Mouse (Mus musculus) kidney, postnatal 0 days (tissue): Measurements from ENCODE around the gene A630023A22Rik. TPM values are rescaled to one million over a fixed set of nuclear protein-coding genes. Genes with fewer than 3 reads are reported as not detected.

Experiments
- ATAC-seq: fragments of 200-750 bp; cut with Nextera tagmentation; replicated peaks from 2 replicates; pipeline ENCODE4 v1.8.0; 2017; ENCODE audit warnings: low read depth, moderate number of reproducible peaks, moderate TSS enrichment, moderate library complexity; ENCODE audit not compliant: low FRiP score
- DNase-seq: peaks from one replicate; pipeline ENCODE4 v3.0.0-alpha.2; 2016; ENCODE audit warnings: low spot score
- H3K27ac ChIP-seq: fragments of 300-500 bp; sonication (generic); 2 replicates; pipeline ENCODE4 v1.5.1; 2014; ENCODE audit warnings: mild to moderate bottlenecking
- H3K27me3 ChIP-seq: fragments of 300-500 bp; sonication (generic); 2 replicates; pipeline ENCODE4 v1.6.1; 2014; ENCODE audit warnings: low read length, mixed read lengths; ENCODE audit not compliant: insufficient read depth
- H3K36me3 ChIP-seq: fragments of 300-500 bp; sonication (generic); 2 replicates; pipeline ENCODE4 v1.6.1; 2014; ENCODE audit warnings: low read length, mixed read lengths; ENCODE audit not compliant: insufficient read depth
- H3K4me1 ChIP-seq: fragments of 300-500 bp; sonication (generic); replicated peaks from 2 replicates; pipeline ENCODE4 v1.6.1; 2014; ENCODE audit warnings: antibody characterized with exemption, low read length, mixed read lengths; ENCODE audit not compliant: insufficient read depth
- H3K4me2 ChIP-seq: fragments of 300-500 bp; sonication (generic); 2 replicates; pipeline ENCODE4 v1.6.1; 2014; ENCODE audit warnings: mild to moderate bottlenecking, low read length, moderate library complexity, mixed read lengths
- H3K4me3 ChIP-seq: fragments of 300-500 bp; sonication (generic); replicated peaks from 2 replicates; pipeline ENCODE4 v1.5.1; 2014; ENCODE audit warnings: low read depth, low read length
- H3K9ac ChIP-seq: fragments of 300-500 bp; sonication (generic); 2 replicates; pipeline ENCODE4 v1.6.1; 2014; ENCODE audit warnings: low read depth, low read length
- H3K9me3 ChIP-seq: fragments of 300-500 bp; sonication (generic); replicated peaks from 2 replicates; pipeline ENCODE4 v1.6.1; 2016; ENCODE audit warnings: low read length, inconsistent platforms, mixed read lengths
- CTCF ChIP-seq: IDR thresholded peaks from 2 replicates; pipeline ENCODE4 v1.5.1; 2016; ENCODE audit warnings: antibody characterized with exemption, low read depth, mild to moderate bottlenecking, moderate library complexity
- WGBS: fragments of 180-500 bp; shearing (Covaris S2); extraction: QIAGEN DNeasy Blood & Tissue Kit; methylation state at CpG from one replicate; pipeline ENCODE4 v1.1.7; 2014; 5-methylcytosine and 5-hydroxymethylcytosine counted together
- polyA plus RNA-seq: library from polyadenylated mRNA; unstranded; fragments of >200 nt; fragmentation: Nextera tagmentation; extraction: Ambion mirVana; gene quantifications from 2 replicates; pipeline ENCODE4 v1.2.1, GENCODE M21; 2015

The A630023A22Rik gene
- polyA plus RNA-seq, 1 experiment from 2014 or later: not detected

GRCm38 (mm10) chr14:34091475-34091874, 11.1 kb downstream of the A630023A22Rik start:
- H3K9ac ChIP-seq: no peak overlapping the region
- DNase-seq (no peak), ATAC-seq (peak; percentile 59; the same call in 1 of the 2 replicates)
- H3K27me3 ChIP-seq: no peaks in the 10 kb centered on the region
- H3K36me3 ChIP-seq: no peaks in the 10 kb centered on the region
- no peaks in the 10 kb centered on the region for H3K9me3 ChIP-seq
- H3K4me3 ChIP-seq: no peak overlapping the region
- no peaks in the 10 kb centered on the region for H3K4me1 ChIP-seq
- no peak overlapping the region for H3K27ac ChIP-seq
- 79% methylated on average over 5 of the region's 5 CpGs for WGBS
- no peak for TF ChIP-seq CTCF
- no peak overlapping the region for H3K4me2 ChIP-seq

- Histone ChIP-seq H3K27ac (no peak overlapping the region), H3K36me3 (no peaks in the 10 kb centered on the region), H3K4me2 (no peak overlapping the region), H3K9me3 (no peaks in the 10 kb centered on the region), H3K4me3 (no peak overlapping the region), H3K9ac (no peak overlapping the region), H3K4me1 (no peaks in the 10 kb centered on the region), H3K27me3 (no peaks in the 10 kb centered on the region)
- 79% methylated on average over 8 of the region's 8 CpGs for WGBS
- DNase-seq: no peak
- no peak for TF ChIP-seq CTCF
- ATAC-seq: no peak
These were observed 12.8 kb downstream of the A630023A22Rik start for GRCm38 (mm10) chr14:34089796-34090195.

GRCm38 (mm10) chr14:34087856-34088398, 14.6 kb downstream of the A630023A22Rik start:
- H3K9ac ChIP-seq: no peak overlapping the region
- no peak for ATAC-seq
- H3K4me3 ChIP-seq: no peak overlapping the region
- H3K36me3 ChIP-seq: no peaks in the 10 kb centered on the region
- no peak overlapping the region for H3K27ac ChIP-seq
- H3K4me2 ChIP-seq: no peak overlapping the region
- DNase-seq: peak; percentile 21
- H3K27me3 ChIP-seq: no peaks in the 10 kb centered on the region
- TF ChIP-seq CTCF: no peak
- H3K9me3 ChIP-seq: no peaks in the 10 kb centered on the region
- WGBS: 61% methylated on average over 2 of the region's 2 CpGs
- no peaks in the 10 kb centered on the region for H3K4me1 ChIP-seq

- Histone ChIP-seq H3K4me2 (no peak overlapping the region), H3K27me3 (no peaks in the 10 kb centered on the region), H3K36me3 (no peaks in the 10 kb centered on the region), H3K4me1 (no peaks in the 10 kb centered on the region), H3K9ac (no peak overlapping the region), H3K9me3 (no peaks in the 10 kb centered on the region), H3K4me3 (no peak overlapping the region), H3K27ac (no peak overlapping the region)
- DNase-seq: no peak
- WGBS: 60% methylated on average over 4 of the region's 4 CpGs
- no peak for TF ChIP-seq CTCF
- ATAC-seq: no peak
These were observed 15.7 kb downstream of the A630023A22Rik start for GRCm38 (mm10) chr14:34086806-34087205.

- TF ChIP-seq CTCF: no peak
- H3K9ac ChIP-seq: no peak within 1 kb of the TSS
- ATAC-seq (no peak), DNase-seq (no peak)
- no peaks in the 10 kb centered on the region for H3K36me3 ChIP-seq
- no peaks in the 10 kb centered on the region for H3K9me3 ChIP-seq
- H3K4me3 ChIP-seq: no peak within 1 kb of the TSS
- no peak within 1 kb of the TSS for H3K27ac ChIP-seq
- 40% methylated on average over 4 of the region's 4 CpGs for WGBS
- H3K27me3 ChIP-seq: no peaks in the 10 kb centered on the region
- no peak within 1 kb of the TSS for H3K4me2 ChIP-seq
- H3K4me1 ChIP-seq: no peaks in the 10 kb centered on the region
These were observed 16.8 kb downstream of the A630023A22Rik start, which contains the start of gene Anxa8 for GRCm38 (mm10) chr14:34085731-34086130. Anxa8 (plus strand) TSS chr14:34085981.

GRCm38 (mm10) chr14:34080321-34080997, 22.1 kb downstream of the A630023A22Rik start:
- no peak overlapping the region for H3K4me3 ChIP-seq
- no peak overlapping the region for H3K9ac ChIP-seq
- TF ChIP-seq CTCF: peak; percentile 97
- DNase-seq (peak; percentile 96), ATAC-seq (peak; percentile 60)
- no peaks in the 10 kb centered on the region for H3K36me3 ChIP-seq
- H3K9me3 ChIP-seq: no peaks in the 10 kb centered on the region
- H3K4me2 ChIP-seq: no peak overlapping the region
- H3K4me1 ChIP-seq: no peaks in the 10 kb centered on the region
- no peak overlapping the region for H3K27ac ChIP-seq
- no peaks in the 10 kb centered on the region for H3K27me3 ChIP-seq
- 11% methylated on average over 11 of the region's 11 CpGs for WGBS
